In genomic region chr11:42420634-42421470, GRCm38 (mm10) we compare ENCODE assay signal across 8 mouse cellular contexts. TPM values are rescaled to one million over a fixed set of nuclear protein-coding genes. Genes with fewer than 3 reads are reported as not detected.
A peak's percentile ranks its signal among the peaks of the same experiment; 100 is the strongest.
DNase-seq lines count a peak whose midpoint lies in the region; ATAC-seq and TF ChIP-seq lines count a peak whose summit lies in the region.

No protein-coding gene starts in this region.

- no peaks in the 10 kb centered on the region for H3K9me3 ChIP-seq in heart, embryonic 12.5 days (replicated peaks)
- no peaks in the 10 kb centered on the region for H3K9me3 ChIP-seq in liver, postnatal 0 days (ENCODE audit: low read length)

- H3K4me1 ChIP-seq in cortical plate, adult 2 months (ENCODE audit: control insufficient read depth, insufficient read depth, low read length) = peaks cover 2% of the 10 kb centered on the region; the same call in 1 of the 2 replicates
- no peaks in the 10 kb centered on the region for H3K4me1 ChIP-seq in heart, embryonic 12.5 days (replicated peaks)
- no peaks in the 10 kb centered on the region for H3K4me1 ChIP-seq in liver, postnatal 0 days (ENCODE audit: insufficient read depth)

- H3K9ac ChIP-seq in heart, embryonic 12.5 days = peak overlapping the region; percentile 70
- no peak overlapping the region for H3K9ac ChIP-seq in liver, postnatal 0 days (replicated peaks)

- H3K27me3 ChIP-seq in heart, embryonic 12.5 days (replicated peaks) = peaks cover 15% of the 10 kb centered on the region; the same call in 1 of the 2 replicates
- H3K27me3 ChIP-seq in liver, postnatal 0 days (ENCODE audit: insufficient read depth, low read length) = peaks cover 11% of the 10 kb centered on the region

- H3K4me2 ChIP-seq in heart, embryonic 12.5 days = peak overlapping the region; percentile 93
- H3K4me2 ChIP-seq in liver, postnatal 0 days (ENCODE audit: low read depth, low read length) = peak overlapping the region; percentile 63

- no peak for TF ChIP-seq EP300 in liver, postnatal 0 days (IDR thresholded peaks at IDR 0.05; ENCODE audit: low read depth)

- DNase-seq in ovary, postnatal 14 days (ENCODE audit: low spot score) = peak; percentile 26
- no peak for DNase-seq in ovary, adult 18-20 months (ENCODE audit: low spot score)
- DNase-seq in layer of hippocampus, adult 18-20 months (ENCODE audit: low spot score in 2 of 2) = peak; percentile 58 to 79
- no peak for DNase-seq in liver, postnatal 0 days
- DNase-seq in right cerebral cortex, postnatal 25 days = peak; percentile 74

- no peaks in the 10 kb centered on the region for H3K36me3 ChIP-seq in heart, embryonic 12.5 days
- no peaks in the 10 kb centered on the region for H3K36me3 ChIP-seq in liver, postnatal 0 days (replicated peaks; ENCODE audit: insufficient read depth, low read length)

- peak; percentile 27; the same call in 1 of the 2 replicates for ATAC-seq in heart, embryonic 12.5 days (ENCODE audit: insufficient number of reproducible peaks, low FRiP score)
- ATAC-seq in liver, postnatal 0 days = no peak
- no peak for ATAC-seq in erythroid progenitor cell, adult 5-6 weeks (replicated peaks; ENCODE audit: low FRiP score, poor library complexity, severe bottlenecking)

- 0 out of 2 replicates have a peak, but pooled peaks have one; percentile 59 for TF ChIP-seq POLR2A in cortical plate, adult 2 months (IDR thresholded peaks at IDR 0.05; ENCODE audit: extremely low read depth, insufficient read depth, low read length)

- under 1% methylated on average over 21 of the region's 21 CpGs for WGBS in heart, embryonic 12.5 days
- WGBS in liver, postnatal 0 days (ENCODE audit: insufficient replicate concordance) = 1% methylated on average over 21 of the region's 21 CpGs

- no peak for TF ChIP-seq CTCF in cortical plate, adult 2 months (IDR thresholded peaks at IDR 0.05; ENCODE audit: extremely low read depth, insufficient read depth, low read length)
- no peak for TF ChIP-seq CTCF in liver, postnatal 0 days (IDR thresholded peaks at IDR 0.05; ENCODE audit: low read depth)

- H3K4me3 ChIP-seq in cortical plate, adult 2 months (ENCODE audit: insufficient read depth, low read length) = peak overlapping the region; percentile 75
- H3K4me3 ChIP-seq in heart, embryonic 12.5 days = peak overlapping the region; percentile 66
- H3K4me3 ChIP-seq in liver, postnatal 0 days (ENCODE audit: low read depth, low read length) = peak overlapping the region; percentile 32

- H3K27ac ChIP-seq in cortical plate, adult 2 months (ENCODE audit: insufficient read depth, low read length) = peak overlapping the region; percentile 68; the same call in 1 of the 2 replicates
- 0 out of 2 replicates have a peak overlapping the region, but pooled peaks have one; percentile 12 for H3K27ac ChIP-seq in heart, embryonic 12.5 days (ENCODE audit: poor library complexity, severe bottlenecking)
- no peak overlapping the region for H3K27ac ChIP-seq in liver, postnatal 0 days (ENCODE audit: low read depth)

RNA-seq across cellular contexts. Expression of gene Gabrb2, which starts 1.3 kb away (rescaled TPM):
- polyA plus RNA-seq in cortical plate, adult 2 months (2012; rRNA removed) = 48.1 and 49.9 TPM in 2 replicates
- polyA plus RNA-seq in heart, embryonic 12.5 days (2016; fragmentation: Nextera tagmentation; extraction: Ambion mirVana) = 2.1 and 3.0 TPM in 2 replicates
- 100 to 1,000 TPM; 139 to 143 TPM for total RNA-seq in layer of hippocampus, adult 18-20 months (2021)
- not detected in 2 replicates for polyA plus RNA-seq in liver, postnatal 0 days (2015; fragmentation: Nextera tagmentation; extraction: Ambion mirVana)
- total RNA-seq in erythroid progenitor cell, adult 5-6 weeks (2015; ENCODE audit: low replicate concordance) = not detected in 2 replicates
- not detected in 2 replicates for total RNA-seq in erythroid progenitor cell, adult 5-6 weeks (2017; ENCODE audit: low replicate concordance)

Comparison
In these comparisons a context has a peak if more than half of its experiments do, and no peak if none do; other contexts are left out.
1. DNase-seq: peak in ovary, postnatal 14 days (single experiment), layer of hippocampus, adult 18-20 months (2 of 2) and right cerebral cortex, postnatal 25 days (single experiment); none in ovary, adult 18-20 months (single experiment) and liver, postnatal 0 days (single experiment).
2. RNA of gene Gabrb2, which starts 1.3 kb away (polyA plus RNA-seq): 48.1 to 49.9 TPM in cortical plate, adult 2 months; 2.1 to 3.0 TPM in heart, embryonic 12.5 days and not detected in liver, postnatal 0 days; every median in the first group is over 10 times any median in the second.
3. Peak in every context shown above with its lines, with median percentiles within 50 percentile points of each other: H3K4me3 ChIP-seq.